Mouse (Mus musculus) embryo, embryonic 11.5 days (tissue): ENCODE measurements around the gene Pbld1.
A peak's percentile ranks its signal among the peaks of the same experiment; 100 is the strongest.

Source experiments
- DNase-seq: peaks from one replicate; pipeline ENCODE4 v3.0.0-alpha.2; 2012; ENCODE audit warnings: low read depth, low spot score

The Pbld1 gene

DNA sequence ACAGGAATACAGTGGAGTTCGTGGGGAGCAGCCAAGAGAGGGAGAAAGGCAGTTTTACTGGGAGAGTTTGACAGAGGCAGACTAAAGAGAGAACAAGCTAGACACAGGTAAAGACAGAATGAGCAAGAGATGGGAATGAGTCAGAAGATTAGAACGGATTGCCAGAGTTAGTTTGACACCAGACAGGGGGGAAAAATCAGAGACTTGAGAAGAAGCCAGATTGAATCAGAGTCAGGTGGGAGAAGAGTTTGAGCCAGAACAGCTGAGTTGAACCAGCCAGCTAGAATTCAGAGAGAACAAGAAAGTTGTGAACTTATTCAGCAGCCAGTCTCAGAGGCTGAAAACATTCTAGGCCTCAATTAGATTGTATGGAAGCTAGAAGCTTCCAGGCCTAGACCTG is at the start of gene Pbld1:
Gene Pbld1, plus strand, starts transcription at position 301 of the 400 bp plus-strand sequence.
- no peak for DNase-seq

DNA sequence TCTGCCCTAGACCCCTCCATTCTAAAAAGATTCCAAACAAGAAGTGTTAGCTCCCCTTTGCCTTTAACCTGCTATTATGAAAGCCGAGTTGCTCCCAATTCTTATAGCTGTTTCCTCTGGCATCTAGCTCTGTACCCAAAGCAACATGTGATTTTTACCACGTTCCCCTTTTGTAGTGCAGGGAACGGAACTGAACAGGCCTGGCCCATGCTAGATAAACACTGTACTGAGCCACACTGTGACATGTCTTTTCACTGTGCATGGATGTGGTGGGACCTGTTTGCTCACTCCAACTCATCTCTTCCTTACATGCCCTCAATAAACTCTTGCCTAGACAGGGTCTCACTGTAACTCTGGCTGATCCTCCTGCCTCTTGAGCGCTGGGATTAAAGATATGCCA is 49.7 kb upstream of the Pbld1 start:
- DNase-seq, result no peak

DNA sequence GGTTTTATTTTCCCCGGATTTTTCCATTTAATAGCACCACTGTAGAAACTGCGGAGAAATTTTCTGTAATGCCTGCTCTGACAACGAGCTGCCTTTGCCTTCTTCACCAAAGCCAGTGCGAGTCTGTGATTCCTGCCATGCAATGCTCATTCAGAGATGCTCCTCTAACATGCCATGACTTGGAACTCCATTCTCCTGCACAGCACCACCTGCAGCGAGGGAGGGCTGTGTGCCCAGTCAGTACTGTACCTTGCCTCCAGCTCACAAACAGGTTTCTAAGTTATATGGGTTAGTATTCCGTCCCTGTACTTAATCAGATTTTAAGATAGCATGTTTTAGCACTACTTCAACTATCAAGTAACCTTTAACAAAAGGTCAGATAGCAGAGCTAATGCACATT is 48.4 kb upstream of the Pbld1 start:
- no peak for DNase-seq

DNA sequence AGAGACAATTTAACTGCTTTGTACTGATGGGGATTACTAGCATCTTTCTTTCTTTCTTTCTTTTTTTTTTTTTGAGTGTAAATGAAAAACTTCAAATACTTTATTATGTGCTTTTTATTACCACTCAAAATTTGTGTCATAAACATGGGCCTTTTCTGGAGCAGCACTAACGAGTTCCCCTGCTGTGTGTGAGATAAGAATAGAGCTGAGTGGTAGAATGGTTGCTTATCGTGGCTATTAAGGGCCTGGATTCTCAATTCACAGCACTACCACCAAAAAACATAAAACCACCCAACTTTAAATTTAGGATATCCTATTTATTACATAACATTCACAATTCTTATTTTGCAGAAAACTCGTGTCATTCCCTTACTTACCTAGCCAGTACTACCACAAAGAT is 46.5 kb upstream of the Pbld1 start:
- no peak for DNase-seq

DNA sequence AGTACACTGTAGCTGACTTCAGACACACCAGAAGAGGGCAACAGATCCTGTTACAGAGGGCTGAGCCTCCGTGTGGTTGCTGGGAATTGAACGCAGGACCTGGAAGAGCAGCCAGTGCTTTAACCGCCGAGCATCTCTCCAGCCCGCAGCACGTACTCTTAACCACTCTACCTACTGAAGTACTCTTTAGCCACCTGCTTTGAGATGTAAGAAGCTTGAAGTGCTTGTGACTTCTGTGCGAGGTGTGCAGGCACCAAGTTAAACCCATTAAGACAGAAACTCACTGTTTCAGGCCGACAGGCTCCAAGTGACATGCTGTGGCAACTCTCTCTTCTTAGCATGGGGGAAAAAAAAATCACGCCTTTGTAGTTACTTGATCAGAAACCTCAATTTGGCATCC is 45.8 kb upstream of the Pbld1 start:
- DNase-seq, result no peak

DNA sequence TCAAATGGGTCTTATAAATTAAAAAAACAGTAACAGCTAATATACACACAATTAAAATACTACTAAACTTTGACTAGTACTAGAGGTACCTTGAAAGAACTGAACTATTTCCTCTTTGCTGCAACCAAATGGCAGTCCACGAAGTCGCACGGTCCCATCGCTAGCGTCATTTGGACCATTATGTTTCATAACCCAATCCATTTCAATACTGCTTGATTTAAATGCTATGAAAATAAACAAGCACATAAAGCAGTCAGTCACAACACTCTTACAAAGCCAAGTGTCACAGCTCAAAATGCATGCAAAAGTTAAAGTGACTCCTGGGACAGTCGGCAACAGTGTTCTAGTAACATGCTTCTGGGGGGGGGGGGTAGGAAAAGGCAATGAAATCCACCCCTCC is 40.7 kb upstream of the Pbld1 start:
- DNase-seq, result no peak

DNA sequence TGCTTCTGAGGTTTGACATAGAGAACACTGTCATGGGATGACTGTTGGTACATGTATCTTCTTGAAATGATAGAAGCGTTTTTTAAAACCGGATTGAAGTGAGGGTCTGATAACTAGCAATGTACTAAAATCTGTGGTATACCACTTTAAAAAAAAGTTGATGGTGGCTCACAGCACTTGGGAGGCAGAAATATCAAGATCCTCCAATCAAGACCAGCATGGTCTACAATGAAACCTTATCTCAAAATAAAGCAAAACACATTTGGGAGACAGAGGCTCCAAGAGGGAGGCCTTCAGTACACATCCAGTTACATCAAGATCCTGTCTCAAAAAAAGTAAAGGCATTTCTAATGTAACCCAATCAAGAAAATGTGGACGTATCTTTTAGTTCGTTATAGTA is 38.3 kb upstream of the Pbld1 start:
- no peak for DNase-seq

DNA sequence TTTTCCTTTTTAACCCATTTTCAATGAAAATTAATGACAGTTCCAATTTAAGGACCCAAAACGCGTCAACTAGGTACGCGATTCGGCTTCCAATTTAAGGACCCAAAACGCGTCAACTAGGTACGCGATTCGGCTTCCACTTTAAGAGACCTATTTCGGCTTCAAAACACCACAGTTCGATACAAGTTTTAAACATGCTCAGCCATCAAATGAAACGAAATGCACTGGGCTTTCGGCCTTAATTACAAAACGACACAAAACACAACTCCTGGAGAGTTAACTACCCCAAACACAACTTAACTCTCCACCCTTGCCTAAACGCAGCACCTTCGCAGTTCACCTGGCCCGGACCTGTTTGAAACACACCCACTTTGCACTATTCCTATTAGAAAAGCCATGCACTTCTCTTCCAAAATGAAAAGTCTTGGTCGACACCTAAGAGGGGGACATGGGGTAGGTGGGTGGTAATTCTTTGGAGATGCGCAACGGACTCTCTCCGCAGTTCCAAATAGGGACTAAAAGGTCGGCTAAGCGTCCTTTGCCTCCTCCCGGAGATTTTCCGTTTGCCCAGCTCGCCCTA is 37.3 kb upstream of the Pbld1 start:
- no peak for DNase-seq

DNA sequence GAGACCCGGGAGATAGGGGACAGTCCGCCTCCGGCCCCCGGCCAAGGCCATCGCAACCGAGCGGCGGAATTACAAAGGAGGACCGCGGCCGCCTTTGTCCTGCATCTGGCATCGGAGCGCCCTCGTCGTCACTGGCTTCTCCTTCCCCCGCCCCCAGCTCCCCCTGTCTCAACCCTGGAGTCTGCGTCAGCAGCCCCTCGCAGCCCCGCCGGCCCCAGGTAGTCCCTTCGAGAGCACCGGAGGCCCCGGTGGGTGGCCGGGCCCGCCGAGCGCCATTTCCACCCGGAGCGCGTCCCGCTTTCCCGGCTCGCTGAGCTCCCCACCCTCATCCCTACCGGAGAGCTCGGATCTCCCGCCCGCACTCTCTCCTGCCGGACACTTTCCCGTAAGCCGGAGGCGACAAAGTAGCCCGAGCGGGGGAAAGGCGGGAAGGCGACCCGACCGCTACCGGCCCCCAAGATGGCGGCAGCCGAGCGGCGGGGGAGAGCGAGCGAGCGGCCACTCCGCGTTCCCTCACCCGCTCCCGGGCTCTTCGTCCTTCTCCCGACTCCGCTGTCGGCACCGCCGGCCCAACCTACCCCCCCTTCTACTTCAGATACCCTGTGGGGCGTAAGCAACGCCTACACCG is 36.7 kb upstream of the Pbld1 start:
- DNase-seq, result no peak

DNA sequence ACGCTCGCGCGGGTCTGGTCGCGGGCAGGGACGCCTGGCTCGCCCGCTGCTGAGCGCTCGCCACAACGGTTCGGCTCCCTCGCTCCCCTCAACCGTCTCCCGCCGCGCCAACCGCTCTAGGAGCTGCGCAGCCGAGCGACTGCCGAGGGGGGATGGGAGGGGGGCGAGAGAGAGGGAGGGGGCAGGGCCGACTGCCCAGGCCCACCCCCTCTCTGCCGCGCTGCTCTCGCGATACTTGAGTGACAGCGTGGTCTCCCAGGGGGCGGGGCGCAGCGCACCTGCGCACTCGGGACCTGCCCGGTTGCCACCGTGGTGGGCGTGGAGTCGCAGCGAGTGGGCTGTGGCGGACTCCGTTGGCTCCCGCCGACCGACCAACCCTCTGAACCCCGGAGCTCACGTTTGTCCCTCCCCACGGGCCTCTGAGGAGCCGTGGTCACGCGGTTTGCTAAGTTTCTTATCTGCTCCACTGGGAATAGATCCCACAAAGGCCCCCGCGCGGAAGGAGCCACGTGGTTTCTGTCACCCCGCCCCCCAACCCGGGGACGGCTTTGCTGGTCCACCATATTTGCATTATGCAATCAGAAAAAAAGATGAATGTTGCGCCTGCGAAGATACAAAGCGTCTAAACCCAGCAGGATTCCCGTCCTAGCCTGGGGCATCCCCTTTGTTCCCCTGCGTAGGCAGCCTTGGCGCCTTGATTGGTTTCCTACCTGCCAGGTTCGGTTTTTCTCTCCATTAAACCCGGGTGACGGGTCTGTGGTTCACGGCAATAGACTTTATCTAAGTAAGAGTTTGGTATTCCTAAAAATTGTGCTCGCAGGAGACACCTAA is 36.0 kb upstream of the Pbld1 start, which contains the start of the genes Hnrnph3 and Pbld2:
Gene Hnrnph3, minus strand, starts transcription at position 469 of the 831 bp plus-strand sequence.
Gene Pbld2, plus strand, starts transcription at position 567 of the 831 bp plus-strand sequence.
- DNase-seq, result peak; percentile 95

DNA sequence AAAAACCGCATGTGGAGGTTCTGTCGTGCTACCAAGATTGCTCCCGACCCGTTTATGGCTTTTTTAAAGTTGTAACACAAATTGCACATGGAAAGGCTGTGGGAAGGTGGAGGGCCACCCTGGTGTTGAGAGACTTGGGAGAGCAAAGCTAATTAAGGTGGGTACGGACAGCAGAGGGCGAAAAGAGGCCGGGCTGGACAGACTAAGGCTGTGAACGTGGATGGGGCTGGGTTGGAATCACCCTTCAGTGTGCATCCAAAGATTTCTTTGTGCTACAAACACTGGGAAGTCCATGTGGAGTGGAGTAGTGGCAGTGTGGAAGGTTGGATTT is 35.4 kb upstream of the Pbld1 start:
- no peak for DNase-seq

DNA sequence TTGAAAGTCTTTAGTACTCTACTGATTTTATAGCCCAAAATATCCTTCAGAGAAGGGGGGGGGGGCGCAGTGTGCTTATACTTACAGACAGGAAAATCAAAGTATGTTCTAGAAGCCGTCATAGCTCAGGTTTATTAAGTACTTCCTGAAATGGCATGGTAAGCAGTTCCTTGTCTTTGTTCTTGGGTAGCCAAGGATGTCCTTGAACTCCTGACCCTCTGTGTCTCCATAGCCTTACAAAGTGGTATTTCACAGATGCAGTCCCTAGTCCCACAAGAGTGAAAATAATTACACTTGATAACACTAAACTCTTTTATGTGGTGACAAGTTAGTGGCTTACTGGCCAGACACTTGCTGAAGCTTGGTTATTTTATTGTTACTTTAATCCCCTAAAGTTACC is 34.9 kb upstream of the Pbld1 start:
- DNase-seq, result no peak

DNA sequence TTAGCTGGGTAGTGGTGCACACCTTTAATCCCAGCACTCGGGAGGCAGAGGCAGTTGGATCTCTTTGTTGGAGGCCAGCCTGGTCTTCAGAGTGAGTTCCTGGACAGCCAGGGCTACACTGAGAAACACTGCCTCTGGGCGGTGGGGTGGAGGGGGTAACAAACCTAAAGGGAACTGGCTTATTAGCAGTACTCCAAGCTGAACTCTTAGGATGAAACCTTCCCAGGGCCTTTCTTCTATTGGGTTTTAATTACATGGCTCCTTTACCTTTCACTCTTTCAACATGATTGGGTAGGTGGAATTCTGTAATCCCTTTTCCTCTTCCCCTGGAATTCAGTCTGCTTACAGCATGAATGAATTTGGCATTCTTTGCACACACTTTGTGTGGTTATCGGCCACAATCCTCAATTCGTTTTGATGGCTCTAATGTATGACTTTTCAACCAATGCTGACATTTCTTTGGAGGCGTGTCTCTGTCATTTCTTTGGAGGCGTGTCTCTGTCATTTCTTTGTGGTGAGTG is 34.4 kb upstream of the Pbld1 start:
- DNase-seq, result no peak

DNA sequence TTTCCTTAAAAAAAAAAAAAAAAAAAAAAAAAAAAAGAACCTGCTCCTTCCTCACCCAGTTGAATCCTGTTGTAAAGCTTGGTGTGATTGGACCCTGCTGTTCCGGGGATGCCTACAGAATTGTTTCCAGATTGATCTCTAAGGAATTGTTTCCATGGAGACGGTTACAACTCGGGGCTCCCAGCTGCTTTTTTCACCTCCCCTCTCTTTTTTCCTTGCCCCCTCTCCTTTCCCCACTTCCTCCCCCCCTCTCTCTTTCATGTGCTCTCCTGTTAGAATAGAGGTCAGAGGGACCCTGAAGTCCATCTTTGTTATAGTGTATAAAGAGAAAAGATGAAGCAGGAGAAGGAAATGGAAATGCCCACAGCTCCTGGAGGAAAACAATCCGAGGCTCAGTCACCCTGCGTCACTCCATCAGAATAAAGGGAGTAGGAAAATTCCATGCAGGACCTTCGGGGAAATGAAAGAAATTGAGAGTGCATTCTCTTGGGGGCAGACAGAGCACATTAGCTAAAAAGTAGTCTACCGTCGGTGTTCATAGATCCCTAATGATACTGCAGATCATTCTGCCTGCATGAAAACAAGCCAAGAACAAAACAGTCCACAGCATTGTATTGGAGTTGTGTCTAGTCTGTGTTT is 33.7 kb upstream of the Pbld1 start:
- DNase-seq, result no peak

DNA sequence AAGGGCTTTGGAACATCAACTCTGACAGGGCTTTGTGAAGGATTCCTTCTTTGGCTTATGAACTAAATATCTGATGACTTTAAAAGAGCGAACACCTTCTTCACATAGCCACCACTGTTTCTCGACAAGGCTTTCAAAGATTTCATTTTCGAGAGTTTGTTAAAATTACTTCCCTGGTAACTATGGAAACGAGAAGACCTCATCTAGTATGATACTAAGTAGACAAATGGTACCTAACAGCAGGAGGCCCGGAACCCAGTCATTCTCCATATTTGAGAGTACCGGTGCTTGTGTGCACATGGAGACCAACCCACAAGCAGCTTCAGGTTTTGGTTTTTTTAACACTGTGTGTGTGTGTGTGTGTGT is 33.2 kb upstream of the Pbld1 start:
- DNase-seq, result no peak

DNA sequence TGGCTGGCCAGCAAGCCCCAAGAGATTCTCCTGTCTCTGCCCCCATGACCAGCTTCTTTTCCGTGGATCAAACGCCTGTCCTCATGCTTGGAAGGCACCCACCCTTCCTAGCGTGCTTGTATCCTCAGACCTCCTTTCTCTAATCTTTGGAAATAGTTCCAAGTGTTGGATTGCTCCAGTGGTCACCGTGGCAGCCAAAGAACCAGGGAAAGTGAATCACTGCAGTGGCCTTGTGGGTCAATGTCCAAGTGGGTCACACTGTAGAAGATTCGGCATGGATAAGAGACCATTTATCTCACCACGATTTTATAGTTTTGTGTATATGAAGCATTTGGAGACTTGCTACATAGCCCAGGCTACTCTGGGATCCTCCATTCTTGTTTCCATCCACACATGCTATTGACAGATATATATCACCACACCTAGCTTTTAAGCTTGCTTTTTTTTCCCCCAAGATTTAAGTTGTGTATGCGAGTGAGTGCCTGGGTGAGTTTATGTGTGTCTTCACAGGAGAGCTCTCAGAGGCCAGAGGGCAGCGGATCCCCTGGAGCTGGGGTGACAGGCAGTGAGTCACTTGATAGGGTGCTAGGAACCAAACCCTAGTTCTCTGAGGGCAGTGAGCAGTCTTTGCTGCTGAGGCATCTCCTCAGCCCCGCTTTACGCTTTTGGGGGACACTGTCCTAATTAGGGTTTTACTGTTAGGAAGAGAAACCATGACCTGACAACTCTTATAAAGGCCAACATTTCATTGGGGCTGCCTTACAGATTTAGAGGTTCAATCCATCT is 32.4 kb upstream of the Pbld1 start:
- no peak for DNase-seq

DNA sequence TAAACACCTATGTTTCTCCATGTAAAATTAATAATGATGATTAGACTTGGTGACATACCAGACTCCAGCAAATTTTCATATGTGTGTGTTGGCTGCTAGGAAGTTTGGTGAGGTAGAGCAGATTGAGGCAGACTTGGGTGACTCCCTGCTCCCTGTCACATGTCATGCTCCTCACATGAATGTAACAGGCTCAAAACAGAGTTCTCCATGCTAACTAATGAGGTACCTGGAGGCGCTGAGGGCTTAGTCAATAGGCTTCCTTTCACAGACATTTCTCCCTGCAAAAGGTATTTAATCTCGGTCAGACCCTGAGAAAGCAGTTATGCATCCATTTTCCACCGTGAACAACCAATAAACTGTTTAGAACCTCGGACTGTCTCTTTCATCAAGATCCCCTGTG is 31.6 kb upstream of the Pbld1 start:
- DNase-seq, result no peak

DNA sequence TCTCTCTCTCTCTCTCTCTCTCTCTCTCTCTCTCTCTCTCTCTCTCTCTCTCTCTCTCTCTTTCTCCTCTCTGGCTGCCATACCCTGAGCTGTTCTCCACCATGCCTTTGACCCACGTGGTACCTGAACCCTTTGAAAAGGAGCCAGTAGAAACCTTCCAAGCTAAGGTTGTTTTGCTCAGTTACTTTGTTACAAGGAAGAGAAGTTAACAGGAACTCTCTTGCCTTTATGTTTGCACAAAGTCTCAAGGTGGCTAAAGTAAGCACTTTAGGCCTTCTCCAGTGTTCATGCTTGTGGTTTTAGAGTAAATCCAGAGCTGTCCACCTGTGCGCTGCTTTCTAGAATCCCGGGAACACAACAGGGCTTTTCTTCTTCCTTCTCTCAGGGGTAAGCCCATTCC is 27.7 kb upstream of the Pbld1 start:
- no peak for DNase-seq

DNA sequence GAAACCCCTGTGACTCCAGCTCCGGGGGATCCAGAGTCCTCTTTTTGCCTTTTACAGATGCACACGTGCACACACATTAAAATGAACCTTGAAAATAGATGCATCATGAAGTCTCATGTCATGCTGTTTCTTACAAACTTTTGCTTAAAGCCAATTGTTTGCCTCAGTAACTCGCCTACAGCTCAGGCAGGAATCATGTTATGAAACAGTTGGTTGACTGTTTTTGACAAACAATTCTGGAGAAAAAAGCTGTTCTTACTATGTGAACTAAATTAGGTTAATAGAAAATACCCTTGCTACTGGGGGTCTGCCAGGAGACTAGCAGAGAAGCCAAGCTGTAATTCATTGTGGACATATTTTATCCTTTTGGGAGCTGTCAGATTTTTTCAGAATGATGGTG is 27.0 kb upstream of the Pbld1 start:
- DNase-seq, result no peak

DNA sequence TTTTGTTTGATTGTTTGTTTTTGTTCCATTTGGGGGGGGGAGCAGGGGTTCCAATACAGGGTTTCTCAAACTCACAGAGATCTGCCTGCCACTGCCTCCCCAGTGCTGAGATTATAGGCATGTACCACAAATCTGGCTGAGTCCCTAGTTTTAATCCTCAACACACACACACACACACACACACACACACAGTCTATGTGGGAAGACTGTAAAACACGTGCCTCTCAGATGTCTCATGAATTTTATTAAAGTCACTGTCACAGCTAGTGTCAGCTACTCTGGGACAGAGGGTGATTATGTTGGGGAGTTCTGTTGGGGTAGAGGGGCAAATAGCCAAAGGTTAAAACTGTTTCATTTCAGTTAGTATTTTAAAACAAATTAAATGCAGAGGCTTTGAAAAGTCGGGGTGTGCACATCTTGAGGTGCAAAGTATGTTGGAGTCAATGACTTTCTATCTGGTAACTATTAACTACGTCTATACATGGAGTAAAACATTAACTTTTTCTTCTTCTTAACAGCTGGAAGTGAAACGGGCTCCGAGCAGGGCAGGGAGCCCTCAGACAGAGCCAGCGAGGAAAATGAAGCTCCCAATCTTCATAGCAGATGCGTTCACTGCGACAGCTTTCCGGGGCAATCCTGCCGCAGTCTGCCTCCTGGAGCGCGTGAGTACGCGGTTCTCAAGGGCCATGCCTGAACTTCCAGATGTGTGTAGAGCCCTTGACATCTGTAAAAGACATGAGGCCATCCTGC is 21.2 kb upstream of the Pbld1 start:
- no peak for DNase-seq
